Mouse (Mus musculus) testis, adult 2 months (tissue): ENCODE measurements around the gene Calm3. TPM values are rescaled to one million over a fixed set of nuclear protein-coding genes. Genes with fewer than 3 reads are reported as not detected.

Source experiments
- H3K27ac ChIP-seq: fragments of 200-500 bp; 2 replicates; pipeline ENCODE4 v1.5.1; 2012; ENCODE audit warnings: low read depth, low read length; ENCODE audit not compliant: control insufficient read depth, insufficient read depth
- H3K27me3 ChIP-seq: fragments of 200-500 bp; 2 replicates; pipeline ENCODE4 v1.6.1; 2012; ENCODE audit warnings: mild to moderate bottlenecking, low read length, moderate library complexity; ENCODE audit not compliant: control insufficient read depth, insufficient read depth
- H3K36me3 ChIP-seq: fragments of 200-500 bp; 2 replicates; pipeline ENCODE4 v1.6.1; 2012; ENCODE audit warnings: mild to moderate bottlenecking, low read length; ENCODE audit not compliant: control insufficient read depth, insufficient read depth
- H3K4me1 ChIP-seq: fragments of 200-500 bp; 2 replicates; pipeline ENCODE4 v1.6.1; 2012; ENCODE audit warnings: low read length; ENCODE audit not compliant: control insufficient read depth, insufficient read depth
- H3K4me3 ChIP-seq: fragments of 200-500 bp; 2 replicates; pipeline ENCODE4 v1.5.1; 2012; ENCODE audit warnings: low read depth, mild to moderate bottlenecking, low read length, moderate library complexity, mixed read lengths; ENCODE audit not compliant: control insufficient read depth
- CTCF ChIP-seq: fragments of 200-500 bp; IDR thresholded peaks from 2 replicates; pipeline ENCODE4 v1.5.1; 2012; ENCODE audit warnings: low read depth, mild to moderate bottlenecking, inconsistent platforms, low read length, moderate library complexity; ENCODE audit not compliant: control insufficient read depth, insufficient read depth, insufficient replicate concordance
- POLR2A ChIP-seq: fragments of 200-500 bp; IDR thresholded peaks from 2 replicates; pipeline ENCODE4 v1.6.1; 2012; ENCODE audit warnings: low read depth, mild to moderate bottlenecking, inconsistent platforms, low read length, moderate library complexity; ENCODE audit not compliant: control insufficient read depth
- polyA plus RNA-seq: library from polyadenylated mRNA; depleted of rRNA; stranded (reverse); fragments of >200 nt; gene quantifications from 2 replicates; pipeline ENCODE4 v1.2.3, GENCODE M21; 2012

Calm3 gene
- polyA plus RNA-seq, 1 experiment, result 509 TPM

- TF ChIP-seq CTCF (no peak), POLR2A (no peak)
These were observed 47.3 kb downstream of the Calm3 start for GRCm38 (mm10) chr7:16876608-16877007.

DNA sequence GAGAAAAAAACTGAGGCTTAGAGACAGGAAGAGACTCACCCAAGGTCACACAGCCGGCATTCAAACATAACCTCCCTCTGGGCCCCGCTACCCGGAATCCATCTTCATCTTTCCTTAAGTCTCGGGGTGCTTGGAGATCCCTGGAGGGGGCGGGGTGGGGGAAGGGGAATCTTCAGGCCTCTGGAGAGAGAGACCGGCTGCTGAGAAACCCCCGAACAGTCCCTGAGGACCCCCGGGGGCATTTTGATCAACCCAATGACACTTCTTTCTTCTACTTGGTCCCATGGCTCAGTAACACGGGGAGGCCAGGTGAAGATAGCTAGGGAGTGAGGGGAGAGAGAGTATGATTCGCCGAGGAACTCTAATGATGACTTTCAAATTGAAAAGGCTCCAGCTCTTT, 47.9 kb downstream of the Calm3 start:
- Histone ChIP-seq H3K36me3 (no peaks in the 10 kb centered on the region), H3K27me3 (no peaks in the 10 kb centered on the region), H3K27ac (no peak overlapping the region; the same call in 1 of the 2 replicates), H3K4me1 (peaks cover 13% of the 10 kb centered on the region), H3K4me3 (peak overlapping the region; percentile 88)
- TF ChIP-seq CTCF (no peak), POLR2A (no peak)

More at GRCm38 (mm10) chr7:16876608-16877007, 47.3 kb downstream of the Calm3 start:
- no peaks in the 10 kb centered on the region for H3K27me3 ChIP-seq
- H3K27ac ChIP-seq, result peak overlapping the region; percentile 72
- peak overlapping the region; percentile 88 for H3K4me3 ChIP-seq
- peaks cover 14% of the 10 kb centered on the region for H3K4me1 ChIP-seq
- H3K36me3 ChIP-seq, result no peaks in the 10 kb centered on the region

GRCm38 (mm10) chr7:16875326-16875725, 48.6 kb downstream of the Calm3 start:
- H3K4me3 ChIP-seq, result peak overlapping the region; percentile 88
- no peaks in the 10 kb centered on the region for H3K36me3 ChIP-seq
- H3K27me3 ChIP-seq, result no peaks in the 10 kb centered on the region
- H3K4me1 ChIP-seq, result peaks cover 11% of the 10 kb centered on the region
- TF ChIP-seq CTCF, result no peak
- no peak for TF ChIP-seq POLR2A
- H3K27ac ChIP-seq, result no peak overlapping the region

DNA sequence AGATGAGACGGTGACA, 48.8 kb downstream of the Calm3 start, which contains the start of gene Dact3:
Gene Dact3 (plus strand): TSS at position 8 of the 16 bp plus-strand sequence.
- Histone ChIP-seq H3K27ac (peak within 1 kb of the TSS; percentile 85), H3K36me3 (no peaks in the 10 kb centered on the region), H3K4me1 (peaks cover 11% of the 10 kb centered on the region), H3K27me3 (no peaks in the 10 kb centered on the region), H3K4me3 (peak within 1 kb of the TSS; percentile 88)
- TF ChIP-seq CTCF (no peak), POLR2A (no peak)

DNA sequence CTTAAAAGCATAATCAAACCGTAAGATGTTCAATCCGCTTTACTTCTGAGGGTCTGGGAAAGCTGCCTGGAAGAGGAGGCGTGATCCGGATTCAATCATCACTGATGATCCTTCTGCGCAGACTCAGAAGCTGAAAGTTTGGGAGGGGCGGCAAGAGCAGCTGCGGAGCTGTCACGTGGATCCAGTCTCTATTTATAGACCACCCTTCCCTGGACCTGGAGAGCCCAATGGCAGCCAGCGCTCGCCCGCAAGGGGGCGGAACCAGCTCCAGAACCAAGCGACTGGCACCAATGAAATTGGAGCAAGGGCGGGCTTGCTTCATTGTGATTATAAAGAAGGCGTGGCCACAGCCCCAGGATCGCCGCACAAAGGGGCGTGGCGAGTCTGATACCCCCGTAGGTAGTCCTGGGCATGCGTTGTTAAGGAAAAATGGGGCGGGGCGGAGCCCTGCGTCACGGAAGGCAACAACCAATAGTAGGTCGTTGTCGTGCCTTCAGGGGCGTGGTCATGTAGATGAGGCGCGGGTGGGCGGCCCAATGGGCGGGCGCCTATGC, 49.1 kb downstream of the Calm3 start:
- H3K27ac ChIP-seq, result peak overlapping the region; percentile 85
- peak overlapping the region; percentile 84 for H3K4me3 ChIP-seq
- H3K27me3 ChIP-seq, result no peaks in the 10 kb centered on the region
- no peak for TF ChIP-seq CTCF
- TF ChIP-seq POLR2A, result peak; percentile 66
- no peaks in the 10 kb centered on the region for H3K36me3 ChIP-seq
- H3K4me1 ChIP-seq, result peaks cover 13% of the 10 kb centered on the region

- Histone ChIP-seq H3K27ac (peak overlapping the region; percentile 85), H3K36me3 (no peaks in the 10 kb centered on the region), H3K4me1 (peaks cover 20% of the 10 kb centered on the region), H3K27me3 (no peaks in the 10 kb centered on the region), H3K4me3 (peak overlapping the region; percentile 84)
- TF ChIP-seq CTCF, result peak; percentile 91; the same call in 1 of the 2 replicates
- peak; percentile 45; the same call in 1 of the 2 replicates for TF ChIP-seq POLR2A
These were observed 49.7 kb downstream of the Calm3 start for GRCm38 (mm10) chr7:16874190-16874589.

DNA sequence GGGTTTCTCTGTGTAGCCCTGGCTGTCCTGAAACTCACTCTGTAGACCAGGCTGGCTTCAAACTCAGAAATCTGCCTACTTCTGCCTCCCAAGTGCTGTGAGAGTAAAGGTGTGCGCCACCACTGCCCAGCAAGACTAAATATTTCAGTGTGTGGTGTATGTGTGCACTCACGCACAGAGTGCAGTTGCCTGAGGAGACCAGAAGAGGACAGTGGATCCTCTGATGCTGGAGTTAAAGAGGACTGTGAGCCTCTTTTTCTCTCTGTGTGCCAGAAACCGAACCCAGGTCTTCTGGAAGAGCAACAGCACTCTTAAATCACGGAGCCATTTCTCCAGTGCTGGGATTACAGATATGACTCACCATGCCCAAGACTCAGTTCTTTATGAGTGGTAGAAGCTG, 50.5 kb downstream of the Calm3 start:
- Histone ChIP-seq H3K36me3 (no peaks in the 10 kb centered on the region), H3K27me3 (no peaks in the 10 kb centered on the region), H3K27ac (no peak overlapping the region), H3K4me1 (peaks cover 20% of the 10 kb centered on the region), H3K4me3 (peak overlapping the region; percentile 87)
- TF ChIP-seq POLR2A (no peak), CTCF (no peak)

GRCm38 (mm10) chr7:16872478-16872877, 51.4 kb downstream of the Calm3 start:
- no peak for TF ChIP-seq POLR2A
- no peak for TF ChIP-seq CTCF
- Histone ChIP-seq H3K27ac (no peak overlapping the region), H3K27me3 (no peaks in the 10 kb centered on the region), H3K36me3 (no peaks in the 10 kb centered on the region), H3K4me1 (peaks cover 20% of the 10 kb centered on the region), H3K4me3 (peak overlapping the region; percentile 87)
